Mouse (Mus musculus) limb, embryonic 13.5 days (tissue): ENCODE measurements around the gene Vmn1r226. TPM values are rescaled to one million over a fixed set of nuclear protein-coding genes. Genes with fewer than 3 reads are reported as not detected.

Experiments used
- ATAC-seq: fragments of 200-750 bp; cut with Nextera tagmentation; 2 replicates; pipeline ENCODE4 v1.8.0; 2017; ENCODE audit warnings: low read depth, moderate number of reproducible peaks, moderate TSS enrichment; ENCODE audit not compliant: low FRiP score
- H3K27ac ChIP-seq: fragments of 300-500 bp; sonication (generic); 2 replicates; pipeline ENCODE4 v1.5.1; 2015; ENCODE audit warnings: inconsistent platforms, mild to moderate bottlenecking, moderate library complexity
- H3K27me3 ChIP-seq: fragments of 300-500 bp; sonication (generic); 2 replicates; pipeline ENCODE4 v1.6.1; 2015; ENCODE audit warnings: mild to moderate bottlenecking, inconsistent platforms
- H3K36me3 ChIP-seq: fragments of 300-500 bp; sonication (generic); 2 replicates; pipeline ENCODE4 v1.6.1; 2015; ENCODE audit warnings: inconsistent platforms, mild to moderate bottlenecking, moderate library complexity
- H3K4me1 ChIP-seq: fragments of 300-500 bp; sonication (generic); 2 replicates; pipeline ENCODE4 v1.6.1; 2015; ENCODE audit warnings: inconsistent platforms
- H3K4me2 ChIP-seq: fragments of 300-500 bp; sonication (generic); replicated peaks from 2 replicates; pipeline ENCODE4 v1.6.1; 2015; ENCODE audit warnings: inconsistent platforms, mild to moderate bottlenecking, moderate library complexity
- H3K4me3 ChIP-seq: fragments of 300-500 bp; sonication (generic); 2 replicates; pipeline ENCODE4 v1.5.1; 2015; ENCODE audit warnings: moderate library complexity, mild to moderate bottlenecking, inconsistent platforms
- H3K9ac ChIP-seq: fragments of 300-500 bp; sonication (generic); 2 replicates; pipeline ENCODE4 v1.6.1; 2015; ENCODE audit warnings: mild to moderate bottlenecking, inconsistent platforms
- H3K9me3 ChIP-seq: fragments of 300-500 bp; sonication (generic); 2 replicates; pipeline ENCODE4 v1.6.1; 2016; ENCODE audit warnings: inconsistent platforms
- WGBS: fragments of 180-500 bp; shearing (Covaris S2); methylation state at CpG from one replicate; pipeline ENCODE4 v1.1.7; 2015; 5-methylcytosine and 5-hydroxymethylcytosine counted together
- polyA plus RNA-seq: library from polyadenylated mRNA; unstranded; fragments of >200 nt; fragmentation: Nextera tagmentation; extraction: Ambion mirVana; gene quantifications from 2 replicates; pipeline ENCODE4 v1.2.1, GENCODE M21; 2015

Vmn1r226 gene
- not detected in 2 replicates for polyA plus RNA-seq

GRCm38 (mm10) chr17:20682543-20682942 lies at the start of gene Vmn1r226:
Gene Vmn1r226 (plus strand): TSS chr17:20682843.
- Histone ChIP-seq H3K4me3 (no peak within 1 kb of the TSS), H3K27ac (no peak within 1 kb of the TSS), H3K4me1 (no peaks in the 10 kb centered on the region), H3K36me3 (no peaks in the 10 kb centered on the region), H3K4me2 (no peak within 1 kb of the TSS), H3K27me3 (no peaks in the 10 kb centered on the region), H3K9me3 (peaks cover 9% of the 10 kb centered on the region; the same call in 1 of the 2 replicates), H3K9ac (no peak within 1 kb of the TSS)
- no peak for ATAC-seq

- WGBS: 37% methylated on average over 1 of the region's 1 CpGs
- no peaks in the 10 kb centered on the region for H3K36me3 ChIP-seq
- 0 out of 2 replicates have a peak, but pooled peaks cover 3% of the 10 kb centered on the region for H3K9me3 ChIP-seq
- no peak within 1 kb of the TSS for H3K4me3 ChIP-seq
- H3K9ac ChIP-seq: no peak within 1 kb of the TSS
- no peak within 1 kb of the TSS for H3K4me2 ChIP-seq
- no peaks in the 10 kb centered on the region for H3K4me1 ChIP-seq
- no peaks in the 10 kb centered on the region for H3K27me3 ChIP-seq
- no peak for ATAC-seq
- H3K27ac ChIP-seq: no peak within 1 kb of the TSS
These were observed 46.9 kb downstream of the Vmn1r226 start, which contains the start of gene Vmn1r227 for GRCm38 (mm10) chr17:20729543-20729942. Gene Vmn1r227 (plus strand): TSS chr17:20729843.

Other genes with a start within 250 kb of the Vmn1r226 start
- gene Vmn2r108, start 201.5 kb upstream of the Vmn1r226 start, polyA plus RNA-seq: not detected in 2 replicates
- not detected in 2 replicates for gene Vmn1r225, start 184.7 kb upstream of the Vmn1r226 start, polyA plus RNA-seq
- not detected in 2 replicates for gene Vmn2r109, start 118.1 kb upstream of the Vmn1r226 start, polyA plus RNA-seq
- gene Vmn2r110, start 86.4 kb upstream of the Vmn1r226 start, polyA plus RNA-seq: 0.03 TPM in 2 replicates
- gene Fpr-rs3, start 58.0 kb upstream of the Vmn1r226 start, polyA plus RNA-seq: not detected in 2 replicates
- not detected in 2 replicates for gene Vmn1r227, start 47.0 kb downstream of the Vmn1r226 start, polyA plus RNA-seq
- gene Vmn1r228, start 103.3 kb downstream of the Vmn1r226 start, polyA plus RNA-seq: not detected in 2 replicates
- not detected in 2 replicates for gene Vmn1r229, start 128.7 kb downstream of the Vmn1r226 start, polyA plus RNA-seq
- not detected in 2 replicates for gene Vmn1r230, start 157.6 kb downstream of the Vmn1r226 start, polyA plus RNA-seq
- not detected in 2 replicates for gene Vmn1r231, start 222.2 kb downstream of the Vmn1r226 start, polyA plus RNA-seq
- not detected in 2 replicates for gene Vmn1r232, start 236.9 kb downstream of the Vmn1r226 start, polyA plus RNA-seq